Mouse (Mus musculus) limb, embryonic 13.5 days (tissue): ENCODE data around the gene Vasp. TPM values are rescaled to one million over a fixed set of nuclear protein-coding genes. Genes with fewer than 3 reads are reported as not detected.

Experiments used
- ATAC-seq: fragments of 200-750 bp; cut with Nextera tagmentation; 2 replicates; pipeline ENCODE4 v1.8.0; 2017; ENCODE audit warnings: low read depth, moderate number of reproducible peaks, moderate TSS enrichment; ENCODE audit not compliant: low FRiP score
- H3K27ac ChIP-seq: fragments of 300-500 bp; sonication (generic); 2 replicates; pipeline ENCODE4 v1.5.1; 2015; ENCODE audit warnings: inconsistent platforms, mild to moderate bottlenecking, moderate library complexity
- H3K27me3 ChIP-seq: fragments of 300-500 bp; sonication (generic); 2 replicates; pipeline ENCODE4 v1.6.1; 2015; ENCODE audit warnings: mild to moderate bottlenecking, inconsistent platforms
- H3K36me3 ChIP-seq: fragments of 300-500 bp; sonication (generic); 2 replicates; pipeline ENCODE4 v1.6.1; 2015; ENCODE audit warnings: inconsistent platforms, mild to moderate bottlenecking, moderate library complexity
- H3K4me1 ChIP-seq: fragments of 300-500 bp; sonication (generic); 2 replicates; pipeline ENCODE4 v1.6.1; 2015; ENCODE audit warnings: inconsistent platforms
- H3K4me2 ChIP-seq: fragments of 300-500 bp; sonication (generic); replicated peaks from 2 replicates; pipeline ENCODE4 v1.6.1; 2015; ENCODE audit warnings: inconsistent platforms, mild to moderate bottlenecking, moderate library complexity
- H3K4me3 ChIP-seq: fragments of 300-500 bp; sonication (generic); 2 replicates; pipeline ENCODE4 v1.5.1; 2015; ENCODE audit warnings: moderate library complexity, mild to moderate bottlenecking, inconsistent platforms
- H3K9ac ChIP-seq: fragments of 300-500 bp; sonication (generic); 2 replicates; pipeline ENCODE4 v1.6.1; 2015; ENCODE audit warnings: mild to moderate bottlenecking, inconsistent platforms
- H3K9me3 ChIP-seq: fragments of 300-500 bp; sonication (generic); 2 replicates; pipeline ENCODE4 v1.6.1; 2016; ENCODE audit warnings: inconsistent platforms
- WGBS: fragments of 180-500 bp; shearing (Covaris S2); methylation state at CpG from one replicate; pipeline ENCODE4 v1.1.7; 2015; 5-methylcytosine and 5-hydroxymethylcytosine counted together
- polyA plus RNA-seq: library from polyadenylated mRNA; unstranded; fragments of >200 nt; fragmentation: Nextera tagmentation; extraction: Ambion mirVana; gene quantifications from 2 replicates; pipeline ENCODE4 v1.2.1, GENCODE M21; 2015

Vasp gene
- polyA plus RNA-seq, 1 experiment from 2014 or later: 69.0 TPM

DNA sequence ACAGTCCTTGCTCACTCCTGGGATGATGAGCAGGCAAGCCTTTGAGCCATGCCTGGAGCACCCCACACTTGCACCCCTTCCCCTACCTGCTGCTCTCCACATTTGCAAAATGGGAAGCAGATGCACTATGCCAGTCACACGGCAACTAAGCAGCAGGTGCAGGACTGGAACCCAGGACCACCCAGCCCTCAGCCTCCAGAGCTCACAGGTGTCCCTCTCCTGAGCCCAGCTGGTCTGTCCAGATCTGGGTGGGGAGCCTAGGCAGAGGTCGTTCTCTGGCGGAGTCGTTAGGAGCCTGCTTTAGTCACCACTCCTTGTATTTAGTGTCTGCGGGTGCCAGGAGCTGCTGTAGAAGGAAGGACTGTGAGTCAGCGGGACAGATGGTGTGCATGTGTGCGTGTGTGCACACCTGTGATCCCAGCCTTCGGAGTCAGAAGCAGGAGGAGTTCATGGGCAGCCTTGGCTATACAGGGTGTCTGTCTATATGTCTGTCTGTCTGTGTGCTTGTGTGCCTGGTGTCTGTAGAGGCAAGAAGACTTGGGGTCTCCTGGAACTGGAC, 30.6 kb downstream of the Vasp start:
- Histone ChIP-seq H3K36me3 (peaks cover 27% of the 10 kb centered on the region), H3K9me3 (no peaks in the 10 kb centered on the region), H3K27ac (no peak overlapping the region), H3K4me3 (no peak overlapping the region), H3K4me1 (peaks cover 5% of the 10 kb centered on the region; the same call in 1 of the 2 replicates), H3K9ac (no peak overlapping the region), H3K27me3 (no peaks in the 10 kb centered on the region), H3K4me2 (no peak overlapping the region)
- ATAC-seq: no peak
- WGBS: 68% methylated on average over 8 of the region's 8 CpGs

DNA sequence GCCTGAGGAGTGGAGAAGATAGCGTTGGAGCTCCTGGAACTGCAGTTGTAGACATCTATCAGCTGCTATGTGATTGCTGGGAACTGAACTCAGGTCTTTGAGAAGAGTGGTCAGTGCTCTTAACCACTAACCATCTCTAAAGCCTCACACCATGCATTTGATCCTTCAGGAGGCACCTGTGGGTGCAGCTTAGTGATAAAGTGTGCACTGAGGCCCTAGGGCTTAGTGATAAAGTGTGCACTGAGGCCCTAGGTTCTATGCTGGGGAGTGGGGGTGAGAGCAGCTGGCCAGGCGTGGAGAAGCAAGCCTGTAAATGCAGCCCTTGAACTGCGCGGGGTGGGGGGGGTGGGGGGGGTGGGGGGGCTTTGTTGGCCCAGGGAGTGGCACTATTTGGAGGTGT, 31.6 kb downstream of the Vasp start:
- H3K27ac ChIP-seq: no peak overlapping the region
- WGBS: 49% methylated on average over 3 of the region's 4 CpGs
- H3K4me3 ChIP-seq: no peak overlapping the region
- H3K36me3 ChIP-seq: peaks cover 17% of the 10 kb centered on the region
- no peaks in the 10 kb centered on the region for H3K27me3 ChIP-seq
- H3K4me1 ChIP-seq: peaks cover 5% of the 10 kb centered on the region; the same call in 1 of the 2 replicates
- no peak for ATAC-seq
- H3K9me3 ChIP-seq: no peaks in the 10 kb centered on the region
- H3K4me2 ChIP-seq: no peak overlapping the region
- no peak overlapping the region for H3K9ac ChIP-seq

DNA sequence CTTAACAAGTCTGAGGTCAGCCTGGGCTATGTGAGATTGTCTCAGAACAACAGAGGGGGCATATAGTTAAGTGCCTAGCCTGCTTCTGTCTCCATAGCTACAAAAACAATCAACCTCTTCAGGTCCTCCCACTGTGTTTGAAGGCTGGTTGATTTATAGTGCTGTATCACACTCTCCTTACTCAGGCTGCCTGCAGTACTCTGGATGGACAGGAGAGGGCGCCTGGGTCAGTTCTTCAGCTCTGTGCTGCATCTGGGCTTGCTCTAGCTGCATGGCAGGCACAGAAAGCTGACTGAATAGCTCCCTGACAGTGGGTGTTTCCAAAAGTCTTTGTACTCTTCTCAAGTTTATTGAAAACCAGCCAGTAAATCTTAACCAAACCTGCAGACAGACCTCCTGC, 32.2 kb downstream of the Vasp start:
- Histone ChIP-seq H3K4me2 (no peak overlapping the region), H3K9me3 (no peaks in the 10 kb centered on the region), H3K4me3 (no peak overlapping the region), H3K27me3 (no peaks in the 10 kb centered on the region), H3K4me1 (peaks cover 5% of the 10 kb centered on the region; the same call in 1 of the 2 replicates), H3K36me3 (peaks cover 12% of the 10 kb centered on the region), H3K27ac (no peak overlapping the region), H3K9ac (no peak overlapping the region)
- ATAC-seq: peak; percentile 79
- 0% methylated on average over 1 of the region's 1 CpGs for WGBS

DNA sequence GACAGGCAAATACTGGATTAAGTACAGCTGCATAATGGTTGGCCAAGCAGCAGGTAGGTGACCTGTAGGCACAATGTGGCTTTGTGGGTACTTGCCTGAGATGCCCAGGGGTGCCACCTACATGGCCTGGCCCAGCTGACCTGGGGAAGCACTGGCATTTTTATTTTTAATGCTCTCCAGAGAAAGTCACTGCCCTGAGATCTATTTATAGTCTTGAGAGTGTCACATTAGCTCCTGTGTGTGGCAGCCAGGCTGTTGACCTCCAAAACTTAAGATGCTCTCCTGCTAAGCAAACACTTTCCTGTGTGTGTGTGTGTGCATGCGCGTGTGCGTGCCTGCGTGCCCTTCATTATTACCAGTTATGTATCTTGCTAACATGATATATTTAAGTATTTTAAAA, 33.3 kb downstream of the Vasp start:
- Histone ChIP-seq H3K4me1 (peaks cover 5% of the 10 kb centered on the region; the same call in 1 of the 2 replicates), H3K4me3 (no peak overlapping the region), H3K36me3 (peaks cover 11% of the 10 kb centered on the region; the same call in 1 of the 2 replicates), H3K9ac (no peak overlapping the region), H3K27ac (no peak overlapping the region), H3K27me3 (no peaks in the 10 kb centered on the region), H3K4me2 (no peak overlapping the region), H3K9me3 (no peaks in the 10 kb centered on the region)
- 99% methylated on average over 4 of the region's 4 CpGs for WGBS
- ATAC-seq: no peak

DNA sequence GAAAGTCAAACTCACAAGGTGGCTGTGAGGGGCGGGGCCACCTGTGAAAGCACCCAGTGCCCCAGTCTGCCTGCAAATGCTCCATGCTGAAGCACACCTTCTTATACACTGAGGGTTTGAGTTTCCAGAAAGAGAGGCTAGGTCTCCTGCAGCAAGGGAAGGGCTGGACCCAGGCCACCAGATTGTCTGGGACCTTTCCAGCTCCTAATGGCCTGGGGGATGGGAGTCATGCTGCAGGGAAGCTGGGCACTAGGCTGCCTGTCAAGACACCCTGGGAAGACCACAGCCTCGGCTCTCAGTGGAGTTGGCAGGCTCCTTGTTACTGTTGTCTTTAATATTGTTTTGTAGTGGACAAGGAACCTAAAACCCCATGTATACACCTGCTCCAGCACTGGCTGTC, 35.2 kb downstream of the Vasp start:
- Histone ChIP-seq H3K9me3 (no peaks in the 10 kb centered on the region), H3K4me3 (no peak overlapping the region), H3K4me1 (peaks cover 5% of the 10 kb centered on the region; the same call in 1 of the 2 replicates), H3K27me3 (no peaks in the 10 kb centered on the region), H3K9ac (peak overlapping the region; percentile 35; the same call in 1 of the 2 replicates), H3K36me3 (peaks cover 16% of the 10 kb centered on the region; the same call in 1 of the 2 replicates), H3K27ac (no peak overlapping the region), H3K4me2 (no peak overlapping the region)
- 79% methylated on average over 2 of the region's 2 CpGs for WGBS
- no peak for ATAC-seq

DNA sequence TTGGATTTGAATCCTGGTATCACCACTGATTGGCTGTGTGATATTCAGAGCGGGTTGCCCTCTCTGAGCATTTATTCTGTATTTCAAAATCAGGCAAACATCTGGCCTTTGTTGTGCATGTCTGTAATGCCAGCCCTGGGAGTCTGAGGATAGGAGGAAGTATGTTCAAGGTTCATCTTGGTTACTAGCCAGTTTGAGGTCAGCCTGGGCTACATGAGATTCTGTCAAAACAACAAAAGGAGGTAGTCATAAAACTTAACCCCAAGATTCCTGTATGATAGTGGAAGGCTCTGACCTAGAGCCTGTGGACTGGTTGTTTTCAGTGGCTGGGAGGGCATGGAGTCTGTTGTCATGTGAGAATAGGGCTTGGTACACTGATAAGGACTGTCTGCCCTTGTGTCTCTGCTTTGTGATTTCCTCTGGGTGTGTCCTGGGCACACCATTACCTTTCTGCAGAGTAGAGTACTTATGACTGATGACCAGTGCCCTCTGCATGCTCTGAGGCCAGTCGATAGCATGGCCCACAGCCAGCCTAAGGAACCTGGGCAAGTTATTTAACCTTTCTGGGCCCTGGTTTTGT, 36.4 kb downstream of the Vasp start:
- Histone ChIP-seq H3K9ac (no peak overlapping the region), H3K4me1 (peaks cover 5% of the 10 kb centered on the region; the same call in 1 of the 2 replicates), H3K9me3 (no peaks in the 10 kb centered on the region), H3K27me3 (no peaks in the 10 kb centered on the region), H3K4me3 (no peak overlapping the region), H3K4me2 (no peak overlapping the region), H3K36me3 (peaks cover 12% of the 10 kb centered on the region), H3K27ac (no peak overlapping the region)
- WGBS: 86% methylated on average over 2 of the region's 2 CpGs
- no peak for ATAC-seq

DNA sequence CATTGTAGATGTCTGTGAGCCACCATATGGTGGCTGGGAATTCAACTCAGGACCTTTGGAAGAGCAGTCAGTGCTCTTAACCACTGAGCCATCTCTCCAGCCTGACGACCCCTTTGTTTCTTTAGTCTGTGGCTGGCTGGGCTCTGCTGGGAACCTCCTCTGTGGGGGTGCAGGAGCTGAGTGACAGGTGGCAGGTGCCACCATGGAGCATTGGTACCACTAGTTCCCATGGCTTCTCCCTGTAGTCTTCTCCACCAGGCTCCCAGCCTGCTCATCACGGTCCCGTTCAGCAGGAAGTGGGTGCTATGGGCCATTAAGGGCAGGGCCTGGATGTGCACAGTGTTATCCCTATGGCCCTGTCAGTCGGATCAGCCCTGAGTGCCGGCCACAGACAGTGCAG, 37.0 kb downstream of the Vasp start:
- no peaks in the 10 kb centered on the region for H3K9me3 ChIP-seq
- peaks cover 6% of the 10 kb centered on the region for H3K4me1 ChIP-seq
- no peak overlapping the region for H3K4me3 ChIP-seq
- WGBS: 79% methylated on average over 5 of the region's 5 CpGs
- no peak for ATAC-seq
- H3K36me3 ChIP-seq: peaks cover 12% of the 10 kb centered on the region
- no peak overlapping the region for H3K9ac ChIP-seq
- H3K27ac ChIP-seq: no peak overlapping the region
- no peak overlapping the region for H3K4me2 ChIP-seq
- no peaks in the 10 kb centered on the region for H3K27me3 ChIP-seq

DNA sequence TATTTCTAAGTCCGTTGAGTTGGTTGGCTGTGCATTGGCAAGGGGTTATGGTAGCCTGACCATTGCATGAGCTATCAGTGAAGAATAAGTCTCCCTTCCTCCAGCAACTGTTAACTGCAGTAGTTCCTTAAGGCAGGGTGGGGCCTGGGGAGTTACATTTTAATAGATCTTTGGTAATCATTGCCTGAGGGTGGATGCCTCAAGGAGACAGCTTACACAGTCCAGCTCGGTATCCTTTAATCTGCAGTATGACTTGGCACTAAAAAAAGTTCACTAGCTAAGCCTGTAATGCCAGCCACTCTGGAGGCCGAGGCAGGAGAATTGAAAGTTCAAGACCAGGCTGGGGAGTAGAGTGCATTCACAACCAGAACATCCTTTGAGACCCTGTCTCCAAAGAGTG, 39.8 kb downstream of the Vasp start:
- H3K36me3 ChIP-seq: peaks cover 12% of the 10 kb centered on the region
- no peaks in the 10 kb centered on the region for H3K9me3 ChIP-seq
- no peak overlapping the region for H3K27ac ChIP-seq
- H3K4me2 ChIP-seq: no peak overlapping the region
- ATAC-seq: no peak
- H3K4me1 ChIP-seq: peaks cover 16% of the 10 kb centered on the region
- H3K4me3 ChIP-seq: no peak overlapping the region
- no peaks in the 10 kb centered on the region for H3K27me3 ChIP-seq
- H3K9ac ChIP-seq: no peak overlapping the region
- WGBS: 92% methylated on average over 3 of the region's 3 CpGs

DNA sequence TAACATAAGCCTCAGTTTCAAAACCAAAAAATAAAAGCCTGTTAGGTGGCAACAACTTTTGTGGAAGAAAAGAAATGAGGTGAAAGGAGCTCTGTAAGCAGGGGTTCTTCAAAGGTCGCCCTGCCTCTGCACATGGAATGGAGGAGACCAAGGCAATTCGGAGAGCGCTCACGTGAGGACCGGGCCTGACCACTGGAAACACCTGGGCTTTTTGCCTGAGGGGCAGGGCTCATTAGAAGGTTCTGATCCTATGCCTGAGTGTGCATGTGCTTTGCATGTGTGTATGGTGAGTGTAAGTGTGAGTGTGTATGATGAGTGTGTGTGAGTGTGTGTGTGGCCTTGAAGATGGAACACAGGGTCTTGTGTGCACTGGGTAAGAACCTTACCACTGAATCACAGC, 40.7 kb downstream of the Vasp start:
- peaks cover 12% of the 10 kb centered on the region for H3K36me3 ChIP-seq
- no peak overlapping the region for H3K4me3 ChIP-seq
- H3K27ac ChIP-seq: no peak overlapping the region
- H3K4me2 ChIP-seq: no peak overlapping the region
- WGBS: 91% methylated on average over 5 of the region's 5 CpGs
- no peaks in the 10 kb centered on the region for H3K27me3 ChIP-seq
- peaks cover 19% of the 10 kb centered on the region for H3K4me1 ChIP-seq
- H3K9me3 ChIP-seq: no peaks in the 10 kb centered on the region
- H3K9ac ChIP-seq: no peak overlapping the region
- ATAC-seq: no peak

DNA sequence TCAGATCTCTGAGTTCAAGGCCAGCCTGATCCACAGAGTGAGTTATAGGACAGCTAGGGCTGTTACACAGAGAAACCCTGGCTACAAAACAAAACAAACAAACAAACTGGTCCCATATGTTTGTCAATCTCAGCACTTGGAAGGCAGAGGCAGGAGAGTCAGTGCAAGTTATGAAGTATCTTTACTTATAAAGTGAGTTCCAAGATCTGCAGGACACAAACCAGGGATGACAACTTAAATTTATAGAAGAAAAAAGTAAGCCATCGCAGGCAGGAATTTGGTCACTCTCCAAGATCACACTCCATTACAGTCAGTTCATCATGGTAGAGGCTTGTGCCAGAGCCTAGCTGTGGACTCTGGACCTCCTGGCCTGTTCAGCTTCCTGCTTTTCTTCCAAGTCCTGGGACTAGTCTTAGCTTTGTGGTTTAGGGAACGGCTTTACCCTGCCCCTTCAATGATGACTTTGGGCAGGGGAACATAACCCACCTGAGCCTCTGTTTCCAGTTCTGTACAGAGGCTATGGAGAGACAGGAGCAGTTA, 41.5 kb downstream of the Vasp start:
- Histone ChIP-seq H3K9ac (peak overlapping the region; percentile 79), H3K9me3 (no peaks in the 10 kb centered on the region), H3K36me3 (peaks cover 17% of the 10 kb centered on the region), H3K4me1 (peaks cover 19% of the 10 kb centered on the region), H3K4me2 (peak overlapping the region; percentile 86), H3K27me3 (no peaks in the 10 kb centered on the region), H3K27ac (no peak overlapping the region), H3K4me3 (peak overlapping the region; percentile 66; the same call in 1 of the 2 replicates)
- 98% methylated on average over 2 of the region's 2 CpGs for WGBS
- no peak for ATAC-seq

DNA sequence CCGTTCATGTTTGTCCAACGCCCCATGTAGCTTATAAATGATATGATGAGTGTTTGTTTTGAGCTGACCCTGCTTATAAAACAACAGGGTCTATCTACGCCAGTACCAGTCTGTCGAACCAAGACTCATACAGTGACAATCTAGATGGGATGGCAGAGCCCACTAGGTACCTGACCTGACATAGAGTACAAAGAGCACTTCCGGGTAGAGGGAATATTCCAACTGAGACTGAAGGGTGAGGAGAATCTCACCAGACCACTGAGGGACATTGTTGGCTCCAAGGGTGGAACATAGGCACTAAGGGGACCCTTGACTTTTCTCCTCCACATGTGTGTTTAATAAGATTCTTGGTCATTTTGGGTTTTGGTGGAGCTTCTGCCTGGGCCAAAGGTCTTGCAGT, 42.2 kb downstream of the Vasp start:
- H3K27ac ChIP-seq: peak overlapping the region; percentile 63; the same call in 1 of the 2 replicates
- ATAC-seq: no peak
- peaks cover 17% of the 10 kb centered on the region for H3K36me3 ChIP-seq
- 44% methylated on average over 5 of the region's 5 CpGs for WGBS
- H3K9me3 ChIP-seq: no peaks in the 10 kb centered on the region
- H3K27me3 ChIP-seq: no peaks in the 10 kb centered on the region
- peak overlapping the region; percentile 66 for H3K4me3 ChIP-seq
- H3K4me1 ChIP-seq: peaks cover 19% of the 10 kb centered on the region
- H3K4me2 ChIP-seq: peak overlapping the region; percentile 86
- H3K9ac ChIP-seq: peak overlapping the region; percentile 79

DNA sequence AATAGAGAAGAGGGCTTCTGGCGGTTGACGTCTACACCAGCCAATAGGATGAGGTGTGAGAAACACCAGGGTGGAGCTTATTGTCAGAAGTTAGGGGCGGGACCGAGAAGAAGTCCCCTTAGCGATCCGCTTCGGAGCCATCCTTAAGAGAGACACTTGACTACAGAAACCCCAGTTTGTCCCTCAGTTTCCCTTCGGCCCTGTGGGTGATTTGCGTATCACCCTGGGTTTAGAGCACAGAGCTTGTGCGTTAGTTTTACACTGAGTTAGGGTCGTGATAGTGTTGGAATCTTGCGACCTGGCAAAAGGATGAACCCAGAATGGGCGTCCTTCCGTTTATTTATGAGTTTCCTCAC, 42.8 kb downstream of the Vasp start:
- H3K27me3 ChIP-seq: no peaks in the 10 kb centered on the region
- H3K27ac ChIP-seq: peak overlapping the region; percentile 63; the same call in 1 of the 2 replicates
- peak overlapping the region; percentile 86 for H3K4me2 ChIP-seq
- no peaks in the 10 kb centered on the region for H3K9me3 ChIP-seq
- ATAC-seq: no peak
- peaks cover 19% of the 10 kb centered on the region for H3K4me1 ChIP-seq
- H3K9ac ChIP-seq: peak overlapping the region; percentile 79
- WGBS: under 1% methylated on average over 14 of the region's 14 CpGs
- peaks cover 17% of the 10 kb centered on the region for H3K36me3 ChIP-seq
- peak overlapping the region; percentile 66 for H3K4me3 ChIP-seq
